Comparison of ENCODE assay signal across 8 mouse cellular contexts in the genomic region with DNA sequence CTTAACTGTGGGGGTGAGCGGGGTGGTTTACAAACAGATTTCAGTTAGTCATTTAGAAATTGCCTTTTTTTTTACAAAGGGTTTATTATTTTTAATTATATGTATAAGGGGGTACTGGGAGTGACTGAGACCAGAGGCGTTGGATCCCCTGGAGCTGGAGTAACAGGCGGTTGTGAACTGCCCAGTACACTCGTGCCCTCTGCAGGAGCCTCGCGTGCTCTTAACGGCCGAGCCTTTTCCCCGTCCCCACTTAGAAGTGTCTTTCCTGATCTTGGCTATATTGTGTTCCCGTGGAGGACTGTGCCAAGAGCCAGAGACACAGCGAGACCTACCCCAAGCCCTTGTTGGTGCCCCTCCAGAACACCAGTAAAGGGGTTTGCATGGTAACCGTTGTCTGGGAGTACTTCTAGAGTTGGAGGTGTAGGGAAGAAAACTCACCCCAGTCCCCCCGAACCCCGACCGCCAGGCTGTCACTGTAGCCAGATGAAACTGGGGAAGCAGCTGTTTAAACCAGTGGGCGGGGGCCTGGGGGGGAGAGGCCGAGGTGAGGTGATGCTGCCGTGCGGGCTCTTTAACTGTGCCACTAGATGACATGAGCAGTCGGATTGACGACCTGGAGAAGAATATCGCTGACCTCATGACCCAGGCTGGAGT. TPM values are rescaled to one million over a fixed set of nuclear protein-coding genes. Genes with fewer than 3 reads are reported as not detected.
DNase-seq lines count a peak whose midpoint lies in the region; ATAC-seq lines count a peak whose summit lies in the region.

No protein-coding gene starts in this region.

- H3K36me3 ChIP-seq in liver, embryonic 16.5 days (ENCODE audit: control insufficient read depth, insufficient read depth), result peaks cover 22% of the 10 kb centered on the region

- no peak for ATAC-seq in liver, embryonic 16.5 days (ENCODE audit: low read depth)

- H3K27ac ChIP-seq in liver, embryonic 16.5 days (ENCODE audit: low read length), result no peak overlapping the region

- H3K9me3 ChIP-seq in liver, embryonic 16.5 days (replicated peaks; ENCODE audit: control insufficient read depth, low read length), result no peaks in the 10 kb centered on the region

- H3K4me2 ChIP-seq in liver, embryonic 16.5 days (ENCODE audit: low read depth, low read length), result peak overlapping the region; percentile 82

- no peaks in the 10 kb centered on the region for H3K27me3 ChIP-seq in liver, embryonic 16.5 days (ENCODE audit: control insufficient read depth, insufficient read depth, low read depth, low read length)

- peak overlapping the region; percentile 80 for H3K4me3 ChIP-seq in liver, embryonic 16.5 days (ENCODE audit: low read depth, low read length)

- H3K9ac ChIP-seq in liver, embryonic 16.5 days (ENCODE audit: low read depth, low read length), result peak overlapping the region; percentile 92

- peak; percentile 20 for DNase-seq in adrenal gland, postnatal 10 days
- DNase-seq in adrenal gland, postnatal 36 days, result no peak
- peak; percentile 49 for DNase-seq in right cerebral cortex, postnatal 10 days (ENCODE audit: low spot score in 2 of 2)
- no peak for DNase-seq in right cerebral cortex, postnatal 25 days
- DNase-seq in heart, postnatal 4 days, result peak; percentile 27
- no peak for DNase-seq in urinary bladder, postnatal 14 days (ENCODE audit: low spot score)
- DNase-seq in testis, postnatal 10 days (ENCODE audit: low spot score), result no peak

- WGBS in liver, embryonic 16.5 days (ENCODE audit: insufficient replicate concordance), result 27% methylated on average over 22 of the region's 22 CpGs

- peaks cover 6% of the 10 kb centered on the region for H3K4me1 ChIP-seq in liver, embryonic 16.5 days (ENCODE audit: control insufficient read depth, low read depth, low read length)

RNA-seq across cellular contexts. Expression of a gene that starts 0.9 kb away (rescaled TPM):
- 100 to 1,000 TPM; 168 to 176 TPM for total RNA-seq in adrenal gland, postnatal 10 days (2021)
- total RNA-seq in adrenal gland, postnatal 36 days (2021), result 100 to 1,000 TPM; 199 to 210 TPM
- total RNA-seq in heart, postnatal 4 days (2021), result 100 to 1,000 TPM; 180 to 183 TPM
- 82.7 and 86.9 TPM in 2 replicates for polyA plus RNA-seq in liver, embryonic 16.5 days (2015; fragmentation: Nextera tagmentation; extraction: Ambion mirVana)

RNA-seq across cellular contexts. Expression of a gene that starts 49.5 kb away (rescaled TPM):
- total RNA-seq in adrenal gland, postnatal 10 days (2021), result 10 to 100 TPM; 69.7 to 86.6 TPM
- 10 to 100 TPM; 42.2 to 57.9 TPM for total RNA-seq in adrenal gland, postnatal 36 days (2021)
- 10 to 100 TPM; 70.4 to 72.5 TPM for total RNA-seq in heart, postnatal 4 days (2021)
- polyA plus RNA-seq in liver, embryonic 16.5 days (2015; fragmentation: Nextera tagmentation; extraction: Ambion mirVana), result 10.0 and 12.1 TPM in 2 replicates

Comparison
In these comparisons a context has a peak if more than half of its experiments do, and no peak if none do; other contexts are left out.
1. DNase-seq: peak in adrenal gland, postnatal 10 days (single experiment), right cerebral cortex, postnatal 10 days (2 of 2) and heart, postnatal 4 days (single experiment); none in adrenal gland, postnatal 36 days (0 of 2), right cerebral cortex, postnatal 25 days (single experiment), urinary bladder, postnatal 14 days (single experiment) and testis, postnatal 10 days (single experiment).